Mouse (Mus musculus) 3T3-L1 (cell line): ENCODE data around the gene Cd27.

Experiments
- DNase-seq: peaks from one replicate; pipeline ENCODE4 v3.0.0-alpha.2; 2015; ENCODE audit warnings: low read depth, low spot score

Gene Cd27

DNA sequence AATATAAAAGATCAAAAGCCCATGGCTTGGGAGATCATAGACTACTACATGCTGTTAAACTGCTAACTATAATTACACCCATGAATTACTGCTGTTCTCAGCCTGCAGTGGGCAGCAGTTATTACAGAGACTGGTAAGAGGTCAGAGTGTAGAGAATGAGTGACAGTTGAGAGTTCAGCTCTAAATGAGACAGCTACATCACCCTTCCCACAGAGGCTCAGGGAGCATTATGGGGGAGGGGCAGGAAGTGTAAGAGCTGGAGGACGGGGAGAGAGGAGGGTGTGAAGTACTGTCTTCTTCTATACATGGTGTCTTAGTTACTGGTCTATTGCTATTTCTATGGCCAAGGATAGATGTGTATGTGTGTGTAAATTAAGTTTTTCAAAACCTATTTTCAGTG lies 7.7 kb upstream of the Cd27 start:
- DNase-seq: no peak

DNA sequence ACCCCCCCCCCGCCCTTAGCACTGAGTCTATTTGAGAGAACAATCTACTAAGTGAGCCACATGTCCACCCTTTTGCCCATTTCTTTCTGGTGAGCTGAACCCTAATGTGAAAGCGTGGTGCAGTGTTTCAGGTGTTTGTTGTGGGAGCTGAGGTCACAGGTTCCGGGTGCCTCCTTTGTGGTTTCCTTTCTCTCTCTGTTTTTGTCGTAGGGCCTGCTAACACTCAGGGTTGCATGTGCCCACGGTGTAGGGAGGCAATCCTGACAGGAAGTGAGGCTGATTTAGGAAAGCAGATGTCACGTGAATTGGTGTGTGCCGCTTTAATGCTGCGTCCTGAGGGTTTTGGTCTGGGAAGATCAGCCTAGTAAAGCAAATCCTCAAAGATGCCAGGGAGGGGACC lies 4.8 kb upstream of the Cd27 start:
- no peak for DNase-seq

DNA sequence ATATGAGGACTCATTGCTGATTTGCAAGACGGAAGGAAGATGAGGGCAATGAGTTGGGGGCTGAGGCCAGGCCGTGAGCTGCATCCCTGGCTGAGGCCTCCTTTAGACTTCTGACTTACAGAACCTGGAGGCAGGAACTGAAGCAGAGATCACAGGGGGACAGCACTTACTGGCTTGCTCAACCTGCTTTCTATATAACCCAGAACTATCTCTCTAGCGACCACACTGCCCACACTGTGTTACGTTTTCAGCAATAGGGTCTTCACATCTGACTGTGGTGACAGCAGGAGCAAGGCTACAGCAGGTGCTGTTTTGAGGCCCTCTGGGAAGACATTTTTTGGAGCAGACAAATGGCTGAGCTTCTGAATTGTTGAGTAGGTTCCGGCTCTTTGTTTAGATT lies 3.8 kb upstream of the Cd27 start:
- no peak for DNase-seq

DNA sequence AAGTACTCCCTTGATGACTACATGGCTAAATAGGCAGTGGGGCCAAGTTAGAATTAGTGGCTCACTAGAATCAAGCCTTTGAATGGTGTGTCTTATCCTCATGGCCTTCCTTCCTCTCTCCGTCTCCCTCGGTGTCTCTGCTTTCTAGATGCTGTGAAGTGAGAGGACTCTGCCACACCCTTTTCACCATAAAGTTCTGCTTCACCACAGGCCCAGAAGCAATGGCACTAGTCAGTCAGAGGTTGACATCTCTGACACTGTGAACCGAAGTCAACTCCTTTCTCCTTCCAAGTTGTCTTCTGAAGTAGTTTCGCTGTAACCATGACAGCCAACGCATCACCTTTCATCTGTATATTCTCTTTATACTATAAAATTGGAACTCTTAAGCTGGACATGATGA lies 2.7 kb upstream of the Cd27 start:
- DNase-seq: no peak

DNA sequence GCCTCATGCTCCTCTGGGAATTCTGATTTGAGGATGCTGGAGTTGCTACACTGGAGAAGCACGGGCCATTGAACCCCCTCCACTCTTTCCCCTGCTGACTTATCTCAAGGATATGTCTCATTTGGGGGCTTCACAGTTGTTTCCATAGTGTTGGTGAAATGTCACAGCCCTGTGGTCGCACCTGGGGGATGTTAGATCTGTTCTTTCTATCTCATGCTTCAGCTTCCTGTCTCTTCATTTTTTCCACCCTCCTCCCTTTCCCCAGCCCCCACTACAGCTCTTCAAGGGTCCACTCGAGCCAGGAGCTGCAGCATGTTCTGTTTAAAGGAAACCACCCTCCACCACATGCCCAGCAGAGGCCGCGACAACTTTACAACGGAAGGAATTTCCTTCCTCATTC lies 1.6 kb upstream of the Cd27 start:
- DNase-seq: no peak

DNA sequence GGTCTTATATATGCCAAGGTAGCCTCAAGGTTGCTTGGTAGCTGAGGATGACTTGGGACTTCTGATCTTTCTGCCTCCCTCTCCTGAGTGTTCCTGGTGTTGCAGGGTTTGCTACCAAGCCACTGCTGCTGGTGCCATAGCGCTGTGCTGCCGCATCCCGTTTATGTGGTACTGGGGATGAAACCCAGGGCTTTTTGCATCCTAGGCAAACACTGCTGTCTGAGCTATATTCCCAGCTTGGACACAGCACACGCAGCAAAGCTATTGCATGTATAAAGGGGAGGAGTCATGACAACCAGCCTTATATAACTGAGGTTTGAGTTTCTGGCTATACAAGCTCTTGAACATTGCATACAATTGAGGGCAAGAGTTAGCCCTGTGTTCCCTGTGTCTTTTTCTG lies 611 bp upstream of the Cd27 start:
- DNase-seq: no peak

DNA sequence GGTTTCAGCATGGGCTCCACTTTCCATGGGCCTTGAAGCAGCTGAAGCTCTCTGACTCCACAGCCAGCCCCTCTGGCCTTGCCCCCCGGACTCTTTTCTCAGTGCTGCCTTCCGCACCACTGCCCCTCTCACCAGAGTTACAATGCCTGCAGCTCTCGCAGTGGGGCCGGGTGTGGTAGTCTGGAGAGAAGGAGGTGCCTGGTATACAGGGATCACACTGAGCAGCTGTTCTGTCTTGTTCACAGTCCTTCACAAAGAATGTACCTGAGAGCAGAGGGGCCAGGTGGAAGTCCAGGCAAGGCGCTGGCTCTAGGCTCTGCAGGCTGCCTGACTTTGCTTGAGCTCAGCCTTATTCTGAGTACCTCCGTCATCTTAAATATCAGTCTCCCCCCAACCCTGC lies 469 bp downstream of the Cd27 start:
- DNase-seq: no peak

DNA sequence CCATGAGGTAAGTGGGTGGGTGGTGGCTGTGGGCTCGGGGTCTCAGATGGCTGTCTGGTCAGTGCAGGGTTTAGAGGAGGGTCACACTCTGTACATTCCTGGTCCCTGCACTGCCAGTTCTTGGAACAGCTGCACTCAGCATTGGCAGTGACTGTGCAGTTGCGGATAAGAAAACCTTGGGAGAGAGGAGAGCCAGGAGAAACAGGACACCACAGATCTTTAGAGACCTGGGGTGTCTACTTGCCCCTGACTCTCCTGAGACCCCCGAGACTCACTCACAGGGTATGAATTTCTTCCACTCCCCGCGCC lies 2.3 kb downstream of the Cd27 start:
- DNase-seq: no peak

DNA sequence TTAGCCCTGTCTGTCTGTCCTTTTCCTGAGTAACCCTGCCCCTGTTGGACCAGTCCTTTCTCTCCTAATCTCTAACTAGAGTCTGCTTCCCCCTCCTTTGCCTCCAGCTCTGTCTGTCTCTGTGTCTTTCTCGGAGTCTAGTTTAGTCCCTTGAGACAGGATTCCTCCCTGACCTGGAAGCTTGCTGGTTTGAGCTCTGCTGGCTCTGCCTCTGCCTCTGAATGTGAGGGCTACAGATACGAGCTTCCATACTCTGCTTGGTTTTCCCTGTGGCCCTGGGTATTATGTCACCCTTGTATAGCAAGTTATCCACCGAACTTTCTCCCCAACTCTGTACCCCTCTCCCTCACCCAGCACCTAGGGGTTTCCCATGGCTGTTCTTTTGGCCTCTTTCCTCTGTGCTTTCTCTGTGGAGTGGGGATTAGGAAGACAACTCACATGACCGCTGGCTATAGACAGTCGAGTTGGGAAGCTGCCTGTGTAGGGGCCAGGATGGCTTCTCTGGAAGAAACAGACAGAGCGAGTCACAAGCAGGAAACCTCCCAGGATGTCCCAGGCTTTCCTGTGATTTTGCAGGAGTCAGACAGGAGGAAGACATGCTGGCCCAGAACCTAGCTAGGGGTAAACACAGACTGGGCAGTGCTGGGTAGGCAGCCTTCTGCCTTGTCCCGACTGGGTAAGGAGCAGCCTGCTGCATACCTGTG lies 2.8 kb downstream of the Cd27 start:
- peak; percentile 38 for DNase-seq

DNA sequence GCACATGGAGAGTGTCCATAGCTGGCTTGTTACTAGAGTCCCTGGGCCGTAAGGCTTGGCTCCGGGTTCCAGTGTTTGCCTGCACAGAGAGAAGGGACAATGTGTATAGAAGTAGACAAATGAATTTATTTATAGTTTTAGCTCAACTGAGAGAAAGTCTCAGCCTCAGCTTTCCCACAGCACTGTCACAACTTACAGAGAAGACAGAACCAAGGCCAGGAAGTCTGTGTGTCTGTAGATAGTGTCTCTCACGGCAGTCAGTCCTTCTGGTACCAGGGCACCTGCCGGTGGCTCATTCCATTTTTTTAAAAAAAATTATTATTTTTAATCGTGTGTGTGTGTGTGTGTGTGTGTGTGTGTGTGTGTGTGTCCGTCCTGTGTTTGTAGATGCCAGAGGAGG lies 4.3 kb downstream of the Cd27 start:
- DNase-seq: no peak

DNA sequence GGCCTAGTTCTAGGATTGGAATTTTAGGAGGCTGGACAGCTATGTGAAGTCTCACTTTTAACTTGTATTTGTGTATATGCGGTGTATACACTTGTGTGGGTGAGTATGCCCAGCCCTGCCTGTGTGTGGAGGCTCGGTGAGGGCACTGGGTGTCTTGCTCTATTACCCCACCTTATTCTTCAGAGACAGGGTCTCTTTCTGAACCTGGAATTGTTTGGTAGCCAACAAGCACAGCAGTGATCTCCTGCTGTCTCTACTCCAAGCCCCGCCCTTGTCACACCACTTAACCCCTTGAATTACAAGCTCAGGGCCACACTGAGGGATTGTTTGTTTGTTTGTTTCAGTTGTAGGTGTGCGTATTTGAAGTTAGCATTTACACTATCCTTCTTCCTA lies 4.8 kb downstream of the Cd27 start:
- no peak for DNase-seq

DNA sequence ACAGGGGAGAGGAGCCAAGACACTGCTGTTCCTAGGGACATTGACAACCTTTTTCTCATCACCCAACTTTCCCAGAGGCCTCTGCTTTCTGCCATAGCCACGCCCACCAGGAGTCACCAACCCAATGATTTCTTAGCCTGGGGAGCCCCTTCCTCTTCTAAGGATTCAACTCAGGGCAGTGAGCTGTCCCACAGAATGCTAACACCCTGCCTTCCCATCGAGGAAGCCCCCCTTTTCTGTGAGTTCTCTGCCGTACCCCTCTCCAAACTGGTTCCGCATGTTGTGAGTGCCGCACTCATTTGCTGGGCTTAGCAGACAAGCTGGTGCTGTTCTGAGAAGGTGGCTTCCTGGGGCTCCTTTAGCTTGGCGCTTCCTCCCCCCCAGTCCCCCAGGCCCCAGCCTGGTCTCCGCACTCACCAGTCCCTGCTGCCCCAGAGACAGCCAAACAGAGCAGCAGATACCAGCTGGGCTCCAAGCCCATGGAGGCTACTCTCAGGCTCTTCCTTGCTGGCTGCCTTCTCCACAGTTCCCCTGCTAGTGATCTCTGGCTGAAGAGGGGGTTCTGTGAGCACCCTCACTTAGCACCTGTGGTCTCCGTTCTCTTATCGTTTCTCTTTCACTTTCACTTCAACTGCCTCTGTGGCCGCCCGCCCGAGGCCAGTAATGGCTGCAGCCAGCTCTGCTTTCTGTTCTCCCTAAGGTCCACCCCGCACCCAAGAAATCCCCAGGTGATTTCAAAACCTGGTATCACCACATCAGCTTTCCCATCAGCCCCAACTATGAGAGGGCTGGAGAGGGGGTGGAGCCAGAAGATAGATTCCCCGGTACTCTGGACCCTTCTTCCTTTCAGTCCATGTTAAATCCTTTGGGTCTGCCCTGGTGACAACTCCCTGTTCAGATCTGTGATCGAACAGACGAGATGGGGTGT lies 5.4 kb downstream of the Cd27 start, which contains the start of gene Tapbpl:
TSS of gene Tapbpl (minus strand) at position 744 of the 928 bp plus-strand sequence.
- peak; percentile 67 for DNase-seq

DNA sequence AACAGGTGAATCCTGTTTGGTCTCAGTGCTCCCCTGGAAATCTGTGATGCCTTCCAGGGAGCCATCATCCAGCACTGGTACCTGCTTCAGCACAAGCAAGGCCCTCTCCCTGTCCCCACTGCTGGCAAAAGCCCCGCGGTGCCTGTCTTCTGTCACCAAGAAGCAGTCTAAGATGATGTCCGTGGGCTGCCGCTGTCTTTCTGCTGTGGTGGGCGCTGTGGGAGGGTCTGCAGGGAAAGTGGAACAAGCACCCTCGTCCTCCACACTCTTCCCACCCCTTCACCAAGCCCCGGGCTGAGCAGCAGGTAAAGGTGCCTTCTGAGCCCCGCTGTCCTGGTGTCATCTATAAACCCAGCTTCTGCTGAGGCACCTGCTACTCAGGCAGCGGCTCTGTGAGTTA lies 6.2 kb downstream of the Cd27 start:
- no peak for DNase-seq

DNA sequence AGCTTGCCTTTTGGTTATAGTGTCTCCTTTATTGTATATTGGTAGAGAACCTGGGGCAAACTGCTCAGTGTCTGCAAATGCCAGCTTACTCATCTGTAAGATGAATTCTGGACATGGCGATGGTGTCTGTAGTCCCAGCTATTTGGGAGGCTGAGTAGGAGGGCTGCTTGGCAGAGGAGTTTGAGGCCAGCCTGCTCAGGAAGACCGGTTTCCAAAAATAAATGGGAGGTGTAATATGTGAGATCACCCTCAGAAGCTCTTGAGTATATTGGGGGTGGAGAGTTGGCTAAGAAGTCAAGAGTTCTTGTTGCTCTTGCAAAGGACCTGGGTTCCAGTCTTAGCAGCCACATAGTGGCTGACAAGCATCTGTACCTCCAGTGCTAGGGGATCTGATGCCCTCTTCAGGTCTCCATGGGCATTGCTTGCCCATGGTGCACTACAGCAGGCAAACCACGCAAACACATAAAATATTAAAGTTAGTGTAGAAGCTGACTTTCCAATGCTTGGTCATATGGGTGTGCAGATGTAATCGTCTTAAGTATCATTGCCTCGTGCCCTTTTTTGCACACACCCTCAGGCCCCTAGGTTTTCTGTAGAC lies 11.2 kb downstream of the Cd27 start:
- peak; percentile 35 for DNase-seq

DNA sequence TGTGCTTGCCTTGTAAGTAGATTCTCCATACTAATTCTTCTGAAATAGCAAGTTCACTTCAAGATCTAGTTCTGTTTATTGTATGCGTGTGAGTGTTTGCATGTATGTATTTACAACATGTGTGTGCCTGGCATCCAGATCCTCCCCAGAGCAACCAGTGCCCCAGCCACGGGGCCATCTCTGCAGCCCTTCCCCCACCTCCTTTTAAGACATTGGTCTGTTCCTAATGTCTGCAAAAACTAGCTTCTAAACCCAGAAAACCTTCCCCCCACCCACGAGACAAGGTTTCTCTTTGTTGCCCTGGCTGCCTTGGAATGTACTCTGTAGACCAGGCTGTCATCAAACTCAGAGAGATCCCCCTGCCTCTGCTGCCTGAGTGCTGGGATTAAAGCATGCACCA lies 14.2 kb downstream of the Cd27 start:
- no peak for DNase-seq

DNA sequence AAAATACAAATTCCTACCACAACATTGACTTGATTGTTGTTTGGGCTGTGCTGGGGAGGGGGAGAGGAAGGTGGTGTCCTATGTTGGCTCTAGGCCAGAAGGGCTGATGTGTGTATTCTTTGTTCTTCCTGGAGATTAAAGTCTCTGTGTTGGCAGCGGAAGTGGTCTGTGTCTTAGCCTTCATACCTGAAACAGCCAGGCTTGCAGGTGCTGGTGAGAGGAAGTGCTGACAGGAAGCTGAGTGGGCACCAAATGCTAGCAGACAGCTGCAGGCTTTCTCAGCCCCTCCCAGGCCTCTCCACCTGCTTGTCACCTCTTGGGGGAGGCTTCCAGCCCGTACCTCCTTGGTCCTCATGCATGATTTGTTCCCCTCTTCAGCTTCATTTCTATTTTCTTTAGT lies 14.7 kb downstream of the Cd27 start:
- no peak for DNase-seq

DNA sequence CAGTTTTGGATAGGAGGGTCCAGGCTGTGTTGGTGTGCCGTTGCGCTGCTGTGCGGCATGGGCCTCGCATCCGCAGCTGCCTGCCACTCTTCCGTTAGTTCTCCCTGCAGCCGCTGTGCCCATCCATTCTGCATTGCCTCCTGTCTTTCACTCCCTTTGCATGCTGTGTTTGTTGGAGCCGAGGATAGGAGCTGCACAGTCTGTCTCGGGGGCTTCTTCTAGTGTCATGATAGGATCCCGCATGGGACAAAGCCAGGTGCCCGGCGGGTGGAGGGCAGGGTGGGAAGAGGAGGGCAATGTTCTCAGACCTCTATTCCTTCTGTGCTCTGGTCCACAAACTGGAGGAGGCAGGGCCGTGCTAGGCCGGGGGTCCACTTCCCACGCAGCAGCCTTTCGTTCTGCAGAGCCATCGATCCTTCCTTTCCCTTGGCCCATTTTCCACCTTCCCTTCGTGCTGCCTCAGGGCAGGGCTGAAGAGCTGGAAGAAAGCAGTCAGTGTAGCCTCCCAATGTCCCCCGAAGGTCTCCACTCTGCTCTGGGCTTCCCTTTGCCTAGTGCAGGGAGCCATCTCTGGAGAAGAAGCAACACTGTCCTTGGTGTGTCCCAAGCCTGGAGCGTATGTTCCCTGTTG lies 15.6 kb downstream of the Cd27 start:
- no peak for DNase-seq

DNA sequence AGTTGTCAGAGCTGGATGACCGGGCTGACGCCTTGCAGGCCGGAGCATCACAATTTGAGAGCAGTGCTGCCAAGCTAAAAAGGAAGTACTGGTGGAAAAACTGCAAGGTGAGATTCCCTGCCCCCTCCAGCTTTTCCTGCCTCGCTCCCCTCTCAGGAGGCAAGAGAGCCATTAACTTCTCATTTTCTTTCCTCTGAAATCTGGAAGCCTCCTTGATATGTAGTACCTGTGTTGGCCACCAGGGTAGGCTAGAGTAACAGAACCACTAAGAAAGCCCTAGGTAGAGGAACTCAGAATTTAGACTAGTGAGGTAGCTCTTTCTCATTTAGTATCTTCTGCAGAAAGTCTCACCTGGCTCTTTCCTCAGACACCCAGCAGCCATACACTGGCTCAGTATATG lies 17.8 kb downstream of the Cd27 start:
- peak; percentile 84 for DNase-seq

DNA sequence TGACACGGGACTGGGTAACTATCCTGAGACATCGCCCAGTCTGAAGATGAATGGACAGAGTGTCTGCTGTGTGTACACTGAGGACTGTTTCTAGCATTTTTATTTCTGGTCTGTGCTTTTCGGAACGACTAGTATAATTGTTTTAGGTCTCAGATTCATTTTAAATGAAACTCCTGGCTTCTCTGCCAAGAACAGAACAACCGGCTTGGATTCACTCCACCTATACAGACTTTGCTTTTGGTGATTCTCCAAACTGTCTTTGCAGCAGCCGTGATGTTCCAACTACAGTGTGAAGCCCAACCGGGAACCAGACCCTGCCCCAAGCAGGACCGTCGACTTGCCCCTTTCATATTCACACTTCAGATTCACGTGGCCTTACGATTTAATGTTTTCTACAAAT lies 18.9 kb downstream of the Cd27 start:
- no peak for DNase-seq

DNA sequence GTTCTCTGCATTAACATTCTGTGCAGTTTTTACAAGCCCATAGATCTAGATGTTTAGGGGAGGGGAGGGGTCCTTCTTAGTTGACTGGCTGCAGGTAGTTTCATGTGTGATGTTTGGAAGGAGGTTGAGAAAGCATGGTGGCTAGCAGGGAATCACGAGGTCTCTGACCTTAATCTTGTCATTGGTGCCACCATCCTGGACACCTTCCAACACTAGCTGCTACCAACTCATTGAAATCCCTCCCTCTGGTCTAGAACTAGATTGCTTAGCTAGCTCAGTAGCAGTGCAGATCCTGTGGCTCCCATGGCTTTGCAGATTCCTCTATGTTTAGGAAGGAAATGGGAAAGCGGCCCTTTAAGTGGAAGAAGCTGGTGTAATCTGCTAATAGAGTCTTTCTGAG lies 19.9 kb downstream of the Cd27 start:
- no peak for DNase-seq

DNA sequence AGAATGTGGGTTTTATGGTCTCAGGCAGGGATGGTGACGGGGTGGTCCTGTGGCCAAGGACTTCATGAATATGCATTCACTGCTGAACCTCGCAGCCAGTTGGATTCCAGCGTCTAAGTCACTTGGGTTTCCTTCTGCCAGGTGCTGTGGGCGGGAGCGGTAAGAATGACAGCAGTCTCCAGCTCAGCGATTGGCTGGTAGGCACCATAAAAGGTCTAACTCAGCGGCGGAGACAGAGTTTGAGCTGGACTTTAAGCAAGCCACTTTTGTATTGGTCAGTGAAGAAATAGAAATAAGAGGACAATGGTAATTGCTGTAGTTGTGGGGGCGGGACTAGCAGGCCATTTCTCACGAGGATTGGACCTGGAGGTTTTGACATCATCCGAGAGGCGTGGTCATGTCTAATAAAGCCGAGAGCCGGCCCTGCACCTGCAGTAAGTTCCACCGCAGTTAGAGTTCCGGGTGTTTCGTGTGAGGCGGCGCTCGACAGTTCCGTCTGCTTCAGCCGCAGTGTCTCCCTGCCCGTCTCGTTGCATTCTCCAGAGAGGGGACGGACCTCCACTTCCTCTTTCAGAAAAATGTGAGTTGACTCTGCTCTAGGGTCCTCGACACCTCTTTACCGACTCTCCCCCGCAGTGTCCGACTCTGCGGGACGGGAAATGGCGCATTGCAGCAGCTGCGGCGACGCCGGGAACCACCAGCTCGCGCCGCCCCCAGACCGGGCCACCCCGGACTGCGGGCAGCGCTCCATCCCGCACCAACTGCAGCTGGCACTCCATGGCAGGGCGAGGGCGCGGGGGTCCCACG lies 21.5 kb downstream of the Cd27 start, which contains the start of gene Vamp1:
TSS of gene Vamp1 (plus strand) at position 404 of the 807 bp plus-strand sequence.
- peak; percentile 95 for DNase-seq
